In genomic region chr13:28664698-28665097, GRCm38 (mm10) we compare ENCODE assay signal across 10 mouse cellular contexts.
A peak's percentile ranks its signal among the peaks of the same experiment; 100 is the strongest.
DNase-seq lines count a peak whose midpoint lies in the region; ATAC-seq and TF ChIP-seq lines count a peak whose summit lies in the region.
"Had no signal": no experiment of that assay in that cellular context is flagged by ENCODE, and none has a peak within 500 bp of the region (broad histone marks: within the 10 kb centered on the region; RNA-seq: fewer than 3 reads in every experiment).

No protein-coding gene starts in this region.

- intact Hi-C loops in gastrocnemius, postnatal 36 days (cut with DNase I), result no loop called here

- peak; percentile 35 for ATAC-seq in neural tube, embryonic 11.5 days (ENCODE audit: insufficient read depth, low FRiP score, low TSS enrichment)
- no peak for ATAC-seq in forebrain, embryonic 14.5 days
- ATAC-seq in hindbrain, postnatal 0 days, result no peak
- ATAC-seq in intestine, postnatal 0 days, result no peak

- H3K9me3 ChIP-seq in neural tube, embryonic 11.5 days (ENCODE audit: control insufficient read depth, low read length), result no peaks in the 10 kb centered on the region
- H3K9me3 ChIP-seq in forebrain, embryonic 14.5 days (replicated peaks; ENCODE audit: control insufficient read depth, low read length), result no peaks in the 10 kb centered on the region
- no peaks in the 10 kb centered on the region for H3K9me3 ChIP-seq in hindbrain, postnatal 0 days (ENCODE audit: low read length)
- H3K9me3 ChIP-seq in intestine, postnatal 0 days (ENCODE audit: control insufficient read depth), result no peaks in the 10 kb centered on the region
- H3K9me3 ChIP-seq: liver, embryonic 15.5 days had no signal

- H3K4me1 ChIP-seq in neural tube, embryonic 11.5 days (ENCODE audit: control insufficient read depth, insufficient read depth, low read length), result peaks cover 49% of the 10 kb centered on the region
- H3K4me1 ChIP-seq in forebrain, embryonic 14.5 days (ENCODE audit: control insufficient read depth, insufficient read depth, low read length), result peaks cover 31% of the 10 kb centered on the region
- H3K4me1 ChIP-seq in hindbrain, postnatal 0 days (ENCODE audit: insufficient read depth, low read length), result peaks cover 12% of the 10 kb centered on the region; the same call in 1 of the 2 replicates
- no peaks in the 10 kb centered on the region for H3K4me1 ChIP-seq in intestine, postnatal 0 days (replicated peaks; ENCODE audit: control insufficient read depth, insufficient read depth, low read length)
- H3K4me1 ChIP-seq: liver, embryonic 15.5 days had no signal

- H3K27ac ChIP-seq in neural tube, embryonic 11.5 days (ENCODE audit: low read depth, low read length), result peak overlapping the region; percentile 92
- peak overlapping the region; percentile 83; the same call in 1 of the 2 replicates for H3K27ac ChIP-seq in forebrain, embryonic 14.5 days (ENCODE audit: low read depth, low read length)
- H3K27ac ChIP-seq in hindbrain, postnatal 0 days, result 0 out of 2 replicates have a peak overlapping the region, but pooled peaks have one; percentile 36
- no peak overlapping the region for H3K27ac ChIP-seq in intestine, postnatal 0 days (ENCODE audit: low read depth, low read length)
- H3K27ac ChIP-seq: liver, embryonic 15.5 days had no signal

- TF ChIP-seq CTCF in hindbrain, postnatal 0 days (IDR thresholded peaks at IDR 0.05; ENCODE audit: low read depth), result no peak
- TF ChIP-seq CTCF in intestine, postnatal 0 days (IDR thresholded peaks at IDR 0.05; ENCODE audit: low read depth), result no peak

- H3K36me3 ChIP-seq in neural tube, embryonic 11.5 days (ENCODE audit: control insufficient read depth, insufficient read depth, low read length), result no peaks in the 10 kb centered on the region
- no peaks in the 10 kb centered on the region for H3K36me3 ChIP-seq in forebrain, embryonic 14.5 days (ENCODE audit: control insufficient read depth, insufficient read depth, low read length)
- no peaks in the 10 kb centered on the region for H3K36me3 ChIP-seq in hindbrain, postnatal 0 days (ENCODE audit: insufficient read depth, low read length)
- H3K36me3 ChIP-seq in intestine, postnatal 0 days (ENCODE audit: control insufficient read depth, insufficient read depth), result no peaks in the 10 kb centered on the region
- H3K36me3 ChIP-seq: liver, embryonic 15.5 days had no signal

- no peak overlapping the region for H3K4me2 ChIP-seq in neural tube, embryonic 11.5 days (ENCODE audit: low read depth)
- H3K4me2 ChIP-seq in forebrain, embryonic 14.5 days (ENCODE audit: low read length), result no peak overlapping the region
- no peak overlapping the region for H3K4me2 ChIP-seq in hindbrain, postnatal 0 days (ENCODE audit: low read depth, low read length)
- H3K4me2 ChIP-seq in intestine, postnatal 0 days (replicated peaks; ENCODE audit: low read depth), result no peak overlapping the region
- H3K4me2 ChIP-seq: liver, embryonic 15.5 days had no signal

- H3K27me3 ChIP-seq in neural tube, embryonic 11.5 days (ENCODE audit: control insufficient read depth, insufficient read depth, low read length), result no peaks in the 10 kb centered on the region
- H3K27me3 ChIP-seq in forebrain, embryonic 14.5 days (replicated peaks; ENCODE audit: control insufficient read depth, insufficient read depth, low read length), result no peaks in the 10 kb centered on the region
- no peaks in the 10 kb centered on the region for H3K27me3 ChIP-seq in hindbrain, postnatal 0 days (ENCODE audit: insufficient read depth, low read length)
- no peaks in the 10 kb centered on the region for H3K27me3 ChIP-seq in intestine, postnatal 0 days (replicated peaks; ENCODE audit: control insufficient read depth, insufficient read depth, low read length)
- H3K27me3 ChIP-seq: liver, embryonic 15.5 days had no signal

- peak; percentile 33 for DNase-seq in neural tube, embryonic 11.5 days (ENCODE audit: low spot score)
- no peak for DNase-seq in neural tube, embryonic 10.5 days (ENCODE audit: extremely low spot score, low spot score)
- DNase-seq in forebrain, embryonic 14.5 days (ENCODE audit: low spot score), result no peak
- DNase-seq in hindbrain, postnatal 0 days (ENCODE audit: low spot score), result no peak
- DNase-seq in cerebellum, adult 11-12 months, result no peak
- no peak for DNase-seq in gastrocnemius, postnatal 36 days
- DNase-seq: cerebellum, adult 8-10 months; kidney, adult 18-20 months had no signal

- 26% methylated on average over 4 of the region's 4 CpGs for WGBS in neural tube, embryonic 11.5 days
- WGBS in forebrain, embryonic 14.5 days, result 38% methylated on average over 4 of the region's 4 CpGs
- WGBS in hindbrain, postnatal 0 days, result 34% methylated on average over 4 of the region's 4 CpGs
- 45% methylated on average over 4 of the region's 4 CpGs for WGBS in intestine, postnatal 0 days

- H3K9ac ChIP-seq in neural tube, embryonic 11.5 days (ENCODE audit: low read length), result no peak overlapping the region
- no peak overlapping the region for H3K9ac ChIP-seq in forebrain, embryonic 14.5 days (ENCODE audit: low read length)
- no peak overlapping the region for H3K9ac ChIP-seq in hindbrain, postnatal 0 days (replicated peaks; ENCODE audit: low read length)
- no peak overlapping the region for H3K9ac ChIP-seq in intestine, postnatal 0 days (ENCODE audit: low read depth, low read length)
- H3K9ac ChIP-seq: liver, embryonic 15.5 days had no signal

- H3K4me3 ChIP-seq in neural tube, embryonic 11.5 days (ENCODE audit: low read depth, low read length), result no peak overlapping the region
- no peak overlapping the region for H3K4me3 ChIP-seq in forebrain, embryonic 14.5 days (ENCODE audit: low read depth, low read length)
- no peak overlapping the region for H3K4me3 ChIP-seq in hindbrain, postnatal 0 days (ENCODE audit: low read length)
- no peak overlapping the region for H3K4me3 ChIP-seq in intestine, postnatal 0 days (ENCODE audit: low read depth, low read length)
- H3K4me3 ChIP-seq: liver, embryonic 15.5 days had no signal
